Mouse (Mus musculus) c-Kit-positive CD71-positive TER-119-positive erythroid progenitor cells, embryonic 14.5 days (primary cell): ENCODE results near the gene Accsl.

Experiments used
- DNase-seq: peaks from one replicate; pipeline ENCODE4 v3.0.0-alpha.2; 2013; ENCODE audit warnings: low spot score

Gene Accsl

DNA sequence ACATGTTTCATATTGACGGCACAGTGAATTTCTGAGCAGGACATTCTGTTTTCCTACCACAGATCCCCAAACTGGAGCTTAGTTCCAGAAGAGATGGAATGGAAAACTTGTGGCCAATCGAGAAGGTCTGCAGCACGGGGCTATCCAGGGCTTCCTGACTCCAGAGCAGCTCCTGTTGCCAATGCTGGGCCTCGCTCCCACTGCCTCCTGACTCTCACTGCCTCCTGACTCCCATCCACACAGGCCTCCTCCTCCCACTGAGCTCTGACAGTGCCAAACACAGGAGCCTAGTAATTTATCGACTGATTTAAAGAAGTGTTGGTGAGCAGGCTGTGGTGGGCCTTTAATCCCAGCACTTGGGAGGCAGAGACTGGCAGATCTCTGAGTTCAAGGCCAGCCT is 60.9 kb downstream of the Accsl start:
- DNase-seq, result no peak

DNA sequence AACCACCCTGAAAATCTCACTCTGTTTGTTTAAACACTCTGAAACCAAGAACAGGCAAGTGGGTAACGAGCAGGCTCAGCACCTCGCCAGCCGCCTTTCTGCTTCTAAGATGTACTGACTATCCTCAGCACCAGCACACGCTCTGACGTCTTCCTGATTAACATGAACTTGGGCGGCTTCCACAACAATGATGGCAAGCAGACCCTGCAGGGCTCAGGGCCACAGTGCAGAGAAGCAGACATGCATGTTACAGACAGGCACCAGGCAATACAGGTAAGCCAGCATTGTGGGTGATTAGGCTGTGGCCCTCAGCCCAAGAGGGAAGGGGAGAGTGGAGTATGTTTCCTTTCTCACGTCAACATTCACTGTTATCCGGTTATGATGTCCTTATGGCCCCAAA is 61.5 kb downstream of the Accsl start:
- DNase-seq, result no peak

DNA sequence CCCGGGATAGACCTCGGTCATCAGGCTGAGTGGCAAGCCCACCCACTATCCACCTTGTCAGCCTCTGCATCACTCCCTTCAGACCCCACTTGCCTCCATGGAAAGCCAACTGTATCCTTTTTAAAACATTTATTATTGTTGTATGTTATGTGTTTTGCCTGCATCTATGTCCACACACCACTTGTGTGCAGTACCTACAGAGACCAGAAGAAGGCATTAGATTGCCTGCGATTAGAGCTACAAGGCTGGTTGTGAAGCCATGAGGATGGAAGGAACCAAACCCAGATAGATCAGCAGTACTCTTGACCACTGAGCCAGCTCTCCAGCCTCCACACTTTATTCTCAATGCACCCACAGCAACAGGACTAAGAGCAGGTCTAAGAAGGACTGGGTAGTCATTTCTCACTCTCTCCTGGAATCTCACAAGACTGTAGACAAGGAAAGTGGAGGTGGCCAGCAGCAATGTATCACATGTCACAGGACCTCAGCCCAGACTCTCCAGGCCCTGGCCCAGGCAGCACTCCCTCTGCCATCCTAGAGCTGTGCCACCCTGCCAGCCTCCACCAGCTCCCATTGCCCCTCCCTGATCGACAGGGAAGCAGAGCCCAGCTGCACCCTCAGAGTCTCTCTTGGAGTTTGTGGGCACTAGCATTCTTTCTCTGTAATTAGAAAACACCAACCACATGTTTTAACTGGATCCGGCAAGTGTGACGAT is 62.3 kb downstream of the Accsl start:
- DNase-seq, result no peak

DNA sequence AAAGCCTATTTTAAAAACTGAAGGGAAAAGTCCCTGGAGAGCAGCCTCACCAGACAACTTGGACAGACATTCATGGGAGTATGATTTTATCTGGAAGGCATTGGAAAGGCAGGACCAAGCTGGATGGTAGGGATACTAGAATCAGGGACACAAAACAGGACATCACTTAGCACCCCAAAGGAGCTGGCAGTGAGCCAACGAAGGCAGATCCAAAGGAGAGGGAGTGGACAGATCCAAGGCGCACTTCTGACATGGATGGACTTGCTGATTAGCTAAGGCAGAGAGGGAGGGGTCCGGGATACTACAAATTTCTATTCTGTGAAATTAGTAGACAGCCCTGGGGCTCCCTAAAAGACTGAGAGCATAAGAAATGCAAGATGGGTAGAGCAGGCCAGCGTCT is 63.4 kb downstream of the Accsl start:
- no peak for DNase-seq
